Mouse (Mus musculus) stomach, embryonic 16.5 days (tissue): ENCODE measurements around the gene Srrm3. TPM values are rescaled to one million over a fixed set of nuclear protein-coding genes. Genes with fewer than 3 reads are reported as not detected.

Source experiments
- ATAC-seq: fragments of 200-750 bp; cut with Nextera tagmentation; 2 replicates; pipeline ENCODE4 v1.8.0; 2017; ENCODE audit warnings: moderate number of reproducible peaks, moderate TSS enrichment; ENCODE audit not compliant: insufficient read depth, low FRiP score
- H3K27ac ChIP-seq: fragments of 300-500 bp; sonication (generic); 2 replicates; pipeline ENCODE4 v1.5.1; 2014; ENCODE audit warnings: low read length
- H3K27me3 ChIP-seq: fragments of 300-500 bp; sonication (generic); 2 replicates; pipeline ENCODE4 v1.6.1; 2014; ENCODE audit warnings: low read length, control low read depth, mixed read lengths; ENCODE audit not compliant: control insufficient read depth, insufficient read depth
- H3K36me3 ChIP-seq: fragments of 300-500 bp; sonication (generic); 2 replicates; pipeline ENCODE4 v1.6.1; 2014; ENCODE audit warnings: low read length; ENCODE audit not compliant: control insufficient read depth, insufficient read depth
- H3K4me1 ChIP-seq: fragments of 300-500 bp; sonication (generic); 2 replicates; pipeline ENCODE4 v1.6.1; 2014; ENCODE audit warnings: low read length, control low read depth, mixed read lengths; ENCODE audit not compliant: control insufficient read depth, insufficient read depth
- H3K4me2 ChIP-seq: fragments of 300-500 bp; sonication (generic); 2 replicates; pipeline ENCODE4 v1.6.1; 2014; ENCODE audit warnings: low read depth, low read length, mixed read lengths
- H3K4me3 ChIP-seq: fragments of 300-500 bp; sonication (generic); replicated peaks from 2 replicates; pipeline ENCODE4 v1.5.1; 2014; ENCODE audit warnings: mild to moderate bottlenecking, low read length
- H3K9ac ChIP-seq: fragments of 300-500 bp; sonication (generic); 2 replicates; pipeline ENCODE4 v1.6.1; 2014; ENCODE audit warnings: low read length
- H3K9me3 ChIP-seq: fragments of 300-500 bp; sonication (generic); replicated peaks from 2 replicates; pipeline ENCODE4 v1.6.1; 2016; ENCODE audit warnings: low read length, control low read depth; ENCODE audit not compliant: control insufficient read depth
- WGBS: fragments of 180-500 bp; shearing (Covaris S2); extraction: QIAGEN DNeasy Blood & Tissue Kit; methylation state at CpG from one replicate; pipeline ENCODE4 v1.1.7; 2014; 5-methylcytosine and 5-hydroxymethylcytosine counted together
- polyA plus RNA-seq: library from polyadenylated mRNA; unstranded; fragments of >200 nt; fragmentation: Nextera tagmentation; extraction: Ambion mirVana; gene quantifications from 2 replicates; pipeline ENCODE4 v1.2.1, GENCODE M21; 2015

Gene Srrm3
- polyA plus RNA-seq, 1 experiment from 2014 or later = 1.2 TPM

GRCm38 (mm10) chr5:135780331-135780730 is 26.4 kb upstream of the Srrm3 start:
- ATAC-seq = no peak
- Histone ChIP-seq H3K4me1 (peaks cover 19% of the 10 kb centered on the region), H3K27me3 (no peaks in the 10 kb centered on the region), H3K4me3 (no peak overlapping the region), H3K36me3 (0 out of 2 replicates have a peak, but pooled peaks cover 7% of the 10 kb centered on the region), H3K4me2 (no peak overlapping the region), H3K9ac (no peak overlapping the region), H3K9me3 (no peaks in the 10 kb centered on the region), H3K27ac (no peak overlapping the region)
- 78% methylated on average over 8 of the region's 8 CpGs for WGBS

GRCm38 (mm10) chr5:135782901-135783300 is 23.8 kb upstream of the Srrm3 start:
- Histone ChIP-seq H3K27ac (no peak overlapping the region), H3K4me2 (no peak overlapping the region), H3K27me3 (no peaks in the 10 kb centered on the region), H3K4me3 (no peak overlapping the region), H3K4me1 (peaks cover 14% of the 10 kb centered on the region), H3K9me3 (no peaks in the 10 kb centered on the region), H3K36me3 (peaks cover 20% of the 10 kb centered on the region), H3K9ac (no peak overlapping the region)
- 87% methylated on average over 4 of the region's 4 CpGs for WGBS
- no peak for ATAC-seq

GRCm38 (mm10) chr5:135793996-135794858 is 12.5 kb upstream of the Srrm3 start:
- Histone ChIP-seq H3K4me2 (peak overlapping the region; percentile 53), H3K4me3 (peak overlapping the region; percentile 37), H3K27me3 (no peaks in the 10 kb centered on the region), H3K36me3 (peaks cover 15% of the 10 kb centered on the region), H3K9ac (peak overlapping the region; percentile 63), H3K27ac (no peak overlapping the region; the same call in 1 of the 2 replicates), H3K9me3 (no peaks in the 10 kb centered on the region), H3K4me1 (peaks cover 9% of the 10 kb centered on the region; the same call in 1 of the 2 replicates)
- whole genome bisulfite sequencing = 12% methylated on average over 20 of the region's 20 CpGs
- peak; percentile 78 for ATAC-seq

GRCm38 (mm10) chr5:135794859-135795181 is 11.9 kb upstream of the Srrm3 start:
- 11% methylated on average over 5 of the region's 5 CpGs for WGBS
- peak overlapping the region; percentile 37 for H3K4me3 ChIP-seq

GRCm38 (mm10) chr5:135799746-135800145 is 6.9 kb upstream of the Srrm3 start:
- WGBS = 45% methylated on average over 4 of the region's 4 CpGs
- no peak overlapping the region for H3K4me2 ChIP-seq
- H3K27ac ChIP-seq = no peak overlapping the region
- H3K9ac ChIP-seq = no peak overlapping the region
- no peaks in the 10 kb centered on the region for H3K9me3 ChIP-seq
- peaks cover 1% of the 10 kb centered on the region; the same call in 1 of the 2 replicates for H3K4me1 ChIP-seq
- no peaks in the 10 kb centered on the region for H3K27me3 ChIP-seq
- no peak for ATAC-seq
- no peaks in the 10 kb centered on the region for H3K36me3 ChIP-seq
- H3K4me3 ChIP-seq = no peak overlapping the region

More at GRCm38 (mm10) chr5:135794859-135795181, 11.9 kb upstream of the Srrm3 start:
- Histone ChIP-seq H3K4me1 (peaks cover 9% of the 10 kb centered on the region; the same call in 1 of the 2 replicates), H3K27me3 (no peaks in the 10 kb centered on the region), H3K4me2 (peak overlapping the region; percentile 53), H3K36me3 (peaks cover 15% of the 10 kb centered on the region), H3K9ac (peak overlapping the region; percentile 63), H3K9me3 (no peaks in the 10 kb centered on the region), H3K27ac (no peak overlapping the region; the same call in 1 of the 2 replicates)
- no peak; the same call in 1 of the 2 replicates for ATAC-seq

- Histone ChIP-seq H3K4me1 (no peaks in the 10 kb centered on the region), H3K9me3 (no peaks in the 10 kb centered on the region), H3K9ac (no peak overlapping the region), H3K4me3 (no peak overlapping the region), H3K4me2 (no peak overlapping the region), H3K27ac (no peak overlapping the region), H3K36me3 (no peaks in the 10 kb centered on the region), H3K27me3 (no peaks in the 10 kb centered on the region)
- 4% methylated on average over 6 of the region's 6 CpGs for WGBS
- ATAC-seq = no peak
Measured at GRCm38 (mm10) chr5:135800927-135801326, 5.8 kb upstream of the Srrm3 start.

GRCm38 (mm10) chr5:135802641-135803040 is 4.0 kb upstream of the Srrm3 start:
- no peak overlapping the region for H3K9ac ChIP-seq
- H3K27ac ChIP-seq = no peak overlapping the region
- H3K36me3 ChIP-seq = no peaks in the 10 kb centered on the region
- no peaks in the 10 kb centered on the region for H3K4me1 ChIP-seq
- H3K4me2 ChIP-seq = no peak overlapping the region
- no peaks in the 10 kb centered on the region for H3K9me3 ChIP-seq
- no peak overlapping the region for H3K4me3 ChIP-seq
- H3K27me3 ChIP-seq = no peaks in the 10 kb centered on the region
- ATAC-seq = no peak
- WGBS = 93% methylated on average over 8 of the region's 8 CpGs

GRCm38 (mm10) chr5:135803135-135803534 is 3.6 kb upstream of the Srrm3 start:
- ATAC-seq = no peak
- Histone ChIP-seq H3K9me3 (no peaks in the 10 kb centered on the region), H3K9ac (no peak overlapping the region), H3K36me3 (no peaks in the 10 kb centered on the region), H3K4me2 (no peak overlapping the region), H3K27me3 (no peaks in the 10 kb centered on the region), H3K4me1 (no peaks in the 10 kb centered on the region), H3K4me3 (no peak overlapping the region), H3K27ac (no peak overlapping the region)
- 48% methylated on average over 4 of the region's 4 CpGs for WGBS

- ATAC-seq = no peak
- H3K9ac ChIP-seq = no peak overlapping the region
- no peak overlapping the region for H3K27ac ChIP-seq
- no peaks in the 10 kb centered on the region for H3K36me3 ChIP-seq
- H3K4me2 ChIP-seq = no peak overlapping the region
- H3K9me3 ChIP-seq = no peaks in the 10 kb centered on the region
- no peaks in the 10 kb centered on the region for H3K4me1 ChIP-seq
- no peaks in the 10 kb centered on the region for H3K27me3 ChIP-seq
- 73% methylated on average over 4 of the region's 4 CpGs for WGBS
- no peak overlapping the region for H3K4me3 ChIP-seq
Measured at GRCm38 (mm10) chr5:135803676-135804075, 3.0 kb upstream of the Srrm3 start.
